Mouse (Mus musculus) hindbrain, embryonic 12.5 days (tissue): ENCODE measurements at regions not wholly inside any gene's neighbourhood (a gene's known extent, or its start where the extent isn't known, plus 50 kb on each side); places are given as distances from the start of the nearest gene placed in this dataset.
A peak's percentile ranks its signal among the peaks of the same experiment; 100 is the strongest.

ENCODE experiments used
- ATAC-seq: fragments of 200-750 bp; cut with Nextera tagmentation; 2 replicates; pipeline ENCODE4 v1.8.0; 2017; ENCODE audit warnings: moderate TSS enrichment; ENCODE audit not compliant: low FRiP score
- H3K27ac ChIP-seq: fragments of 300-500 bp; sonication (generic); 2 replicates; pipeline ENCODE4 v1.5.1; 2016; ENCODE audit warnings: mild to moderate bottlenecking
- H3K27me3 ChIP-seq: fragments of 300-500 bp; sonication (generic); 2 replicates; pipeline ENCODE4 v1.6.1; 2016; ENCODE audit warnings: mild to moderate bottlenecking
- H3K36me3 ChIP-seq: fragments of 300-500 bp; sonication (generic); 2 replicates; pipeline ENCODE4 v1.6.1; 2016; ENCODE audit warnings: mild to moderate bottlenecking
- H3K4me1 ChIP-seq: fragments of 300-500 bp; sonication (generic); 2 replicates; pipeline ENCODE4 v1.6.1; 2016
- H3K4me2 ChIP-seq: fragments of 300-500 bp; sonication (generic); replicated peaks from 2 replicates; pipeline ENCODE4 v1.6.1; 2016; ENCODE audit warnings: mild to moderate bottlenecking
- H3K4me3 ChIP-seq: fragments of 300-500 bp; sonication (generic); 2 replicates; pipeline ENCODE4 v1.5.1; 2016; ENCODE audit warnings: mild to moderate bottlenecking
- H3K9ac ChIP-seq: fragments of 300-500 bp; sonication (generic); 2 replicates; pipeline ENCODE4 v1.6.1; 2016; ENCODE audit warnings: mild to moderate bottlenecking, moderate library complexity
- H3K9me3 ChIP-seq: fragments of 300-500 bp; sonication (generic); replicated peaks from 2 replicates; pipeline ENCODE4 v1.6.1; 2016; ENCODE audit warnings: mild to moderate bottlenecking
- WGBS: fragments of 180-500 bp; shearing (Covaris S2); methylation state at CpG from one replicate; pipeline ENCODE4 v1.1.7; 2016; 5-methylcytosine and 5-hydroxymethylcytosine counted together

DNA sequence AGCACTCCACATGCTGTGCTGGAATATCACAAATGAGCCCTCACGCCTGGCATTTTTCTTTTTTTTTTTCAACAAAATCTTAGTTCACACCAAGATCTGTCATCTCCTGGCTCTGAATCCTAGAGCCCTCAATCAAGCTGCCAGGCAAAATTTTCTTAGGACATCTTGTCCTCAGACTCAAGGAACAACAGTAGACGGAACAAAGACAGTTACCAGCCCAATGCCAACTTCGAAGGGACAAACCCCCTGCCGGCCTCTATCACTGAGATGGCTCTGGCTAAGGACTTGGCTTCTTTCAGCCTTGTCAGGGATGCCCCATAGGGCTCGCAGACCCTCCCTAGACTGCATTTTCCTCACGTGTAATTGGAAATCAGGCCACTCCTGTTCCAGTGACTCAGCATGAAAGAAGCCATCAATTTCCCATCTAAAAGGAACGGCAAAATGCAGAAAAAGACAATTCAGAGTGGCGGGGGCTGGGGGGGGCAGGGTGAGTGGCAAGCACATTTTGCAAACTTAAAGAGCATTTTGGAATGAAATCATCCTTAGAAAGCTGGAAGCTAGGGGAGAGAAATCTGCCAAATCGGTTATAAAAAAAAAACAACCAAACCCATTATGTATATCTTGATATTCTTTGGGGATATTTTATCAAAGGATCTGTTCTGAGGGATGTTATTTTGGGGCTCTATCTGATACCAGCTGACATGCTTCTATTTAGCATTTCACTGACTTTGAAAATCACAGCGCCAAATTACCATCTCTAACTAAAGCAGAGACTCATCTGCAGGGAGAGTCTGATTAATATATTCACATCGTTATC lies 116.1 kb upstream of the Sulf2 start:
- H3K4me2 ChIP-seq, result no peak overlapping the region
- H3K4me3 ChIP-seq, result no peak overlapping the region
- peaks cover 9% of the 10 kb centered on the region for H3K27me3 ChIP-seq
- H3K4me1 ChIP-seq, result peaks cover 21% of the 10 kb centered on the region
- no peaks in the 10 kb centered on the region for H3K9me3 ChIP-seq
- 41% methylated on average over 11 of the region's 11 CpGs for WGBS
- no peak for ATAC-seq
- H3K36me3 ChIP-seq, result no peaks in the 10 kb centered on the region
- no peak overlapping the region for H3K9ac ChIP-seq
- H3K27ac ChIP-seq, result 0 out of 2 replicates have a peak overlapping the region, but pooled peaks have one; percentile 64

DNA sequence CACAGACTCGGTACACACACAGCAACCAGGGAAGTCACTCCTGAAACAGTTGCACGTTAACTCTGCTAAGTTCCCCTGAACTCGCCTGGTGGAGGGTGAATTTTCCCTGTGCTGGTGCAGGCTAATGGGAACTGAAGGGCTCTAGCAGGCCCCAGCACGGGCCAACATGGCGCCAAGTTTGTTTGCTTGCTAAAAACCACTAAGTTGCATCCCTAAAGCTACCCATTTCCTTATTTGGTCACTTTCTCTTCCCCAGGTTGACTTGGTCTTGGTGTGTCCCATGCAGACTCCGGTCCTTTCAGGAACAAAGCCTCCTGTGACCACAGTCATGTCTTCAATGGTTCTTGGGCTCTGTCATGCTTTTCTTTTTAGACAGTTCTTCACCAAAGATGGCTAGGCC lies 114.5 kb upstream of the Sulf2 start:
- 92% methylated on average over 6 of the region's 6 CpGs for WGBS
- Histone ChIP-seq H3K27ac (no peak overlapping the region), H3K9ac (no peak overlapping the region), H3K4me2 (no peak overlapping the region), H3K4me3 (no peak overlapping the region), H3K36me3 (no peaks in the 10 kb centered on the region), H3K27me3 (peaks cover 6% of the 10 kb centered on the region), H3K4me1 (peaks cover 25% of the 10 kb centered on the region), H3K9me3 (no peaks in the 10 kb centered on the region)
- no peak for ATAC-seq

DNA sequence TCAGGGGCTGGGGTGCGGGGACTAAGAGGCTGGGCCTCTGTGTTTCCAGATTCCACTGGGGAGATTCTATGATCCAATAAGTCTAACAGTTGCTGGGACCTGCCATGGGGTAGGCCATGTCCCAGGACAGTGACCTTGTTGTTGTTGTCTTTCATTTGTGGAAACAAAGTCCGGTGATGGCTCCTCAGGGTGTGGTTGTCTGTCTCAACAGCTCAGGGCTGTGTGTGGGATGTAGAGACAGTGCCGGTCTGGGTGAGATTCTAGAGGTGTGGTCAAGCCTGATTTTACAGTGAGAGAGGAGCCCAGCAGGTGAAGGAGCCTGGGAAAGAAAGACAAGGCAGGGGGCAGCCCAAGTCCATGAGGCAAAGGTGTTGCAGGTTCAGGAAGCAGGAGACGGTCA lies 111.5 kb upstream of the Sulf2 start:
- no peak overlapping the region for H3K9ac ChIP-seq
- 91% methylated on average over 4 of the region's 4 CpGs for WGBS
- H3K27ac ChIP-seq, result no peak overlapping the region
- H3K4me3 ChIP-seq, result no peak overlapping the region
- no peak for ATAC-seq
- peaks cover 3% of the 10 kb centered on the region; the same call in 1 of the 2 replicates for H3K27me3 ChIP-seq
- no peaks in the 10 kb centered on the region for H3K9me3 ChIP-seq
- no peak overlapping the region for H3K4me2 ChIP-seq
- H3K36me3 ChIP-seq, result no peaks in the 10 kb centered on the region
- peaks cover 18% of the 10 kb centered on the region for H3K4me1 ChIP-seq

GRCm38 (mm10) chr2:166266507-166266906 lies 111.0 kb upstream of the Sulf2 start:
- no peak overlapping the region for H3K4me2 ChIP-seq
- H3K27ac ChIP-seq, result no peak overlapping the region
- no peaks in the 10 kb centered on the region for H3K36me3 ChIP-seq
- peaks cover 3% of the 10 kb centered on the region; the same call in 1 of the 2 replicates for H3K27me3 ChIP-seq
- peaks cover 18% of the 10 kb centered on the region for H3K4me1 ChIP-seq
- no peak overlapping the region for H3K4me3 ChIP-seq
- no peak for ATAC-seq
- no peak overlapping the region for H3K9ac ChIP-seq
- H3K9me3 ChIP-seq, result no peaks in the 10 kb centered on the region
- WGBS, result 86% methylated on average over 9 of the region's 9 CpGs

DNA sequence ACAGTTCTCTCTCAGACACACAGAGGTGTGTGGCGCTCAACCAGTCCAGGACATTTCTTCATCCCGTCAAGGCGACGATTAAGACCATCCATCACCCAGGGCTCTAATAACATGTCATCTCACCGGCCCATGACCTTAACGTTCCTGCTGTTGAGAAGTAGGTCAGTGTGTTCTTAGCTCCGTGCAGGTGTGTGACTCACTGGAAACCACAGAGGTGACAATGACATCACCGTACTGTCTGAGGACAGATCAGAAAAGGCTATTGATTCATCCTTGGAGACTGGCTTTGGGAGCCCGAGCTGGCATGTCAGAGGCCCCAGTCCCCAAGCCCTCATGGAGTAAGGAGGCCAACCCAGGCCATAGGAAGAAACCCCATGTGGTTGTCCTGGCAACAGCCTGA lies 109.3 kb upstream of the Sulf2 start:
- peaks cover 11% of the 10 kb centered on the region for H3K27me3 ChIP-seq
- no peak overlapping the region for H3K4me2 ChIP-seq
- no peaks in the 10 kb centered on the region for H3K36me3 ChIP-seq
- H3K9me3 ChIP-seq, result no peaks in the 10 kb centered on the region
- H3K27ac ChIP-seq, result no peak overlapping the region
- peaks cover 19% of the 10 kb centered on the region for H3K4me1 ChIP-seq
- no peak overlapping the region for H3K4me3 ChIP-seq
- WGBS, result 78% methylated on average over 9 of the region's 9 CpGs
- no peak for ATAC-seq
- H3K9ac ChIP-seq, result no peak overlapping the region

DNA sequence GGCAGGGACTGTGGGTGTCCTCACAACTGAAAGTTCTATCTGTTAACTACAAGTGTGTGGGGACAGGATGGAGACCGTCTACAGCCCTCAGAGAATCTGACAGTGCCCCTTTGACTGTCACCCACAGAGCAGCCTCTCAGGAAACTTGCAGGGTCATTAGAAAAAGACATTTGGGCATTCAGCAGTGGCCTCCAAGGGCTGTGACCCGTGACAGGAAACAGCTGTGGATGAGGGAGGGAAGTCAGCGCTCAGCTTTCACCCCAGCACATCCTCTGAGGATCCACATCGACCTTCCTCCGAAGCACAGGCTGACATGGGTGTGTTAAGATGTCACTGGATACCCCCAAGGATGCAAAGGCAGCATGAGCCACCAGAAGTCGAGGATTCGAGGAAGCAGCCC lies 106.3 kb upstream of the Sulf2 start:
- no peak for ATAC-seq
- H3K4me2 ChIP-seq, result no peak overlapping the region
- H3K9me3 ChIP-seq, result no peaks in the 10 kb centered on the region
- H3K27ac ChIP-seq, result no peak overlapping the region; the same call in 1 of the 2 replicates
- WGBS, result 21% methylated on average over 7 of the region's 7 CpGs
- H3K36me3 ChIP-seq, result no peaks in the 10 kb centered on the region
- peaks cover 40% of the 10 kb centered on the region for H3K4me1 ChIP-seq
- no peak overlapping the region for H3K4me3 ChIP-seq
- H3K9ac ChIP-seq, result no peak overlapping the region
- peaks cover 11% of the 10 kb centered on the region for H3K27me3 ChIP-seq

DNA sequence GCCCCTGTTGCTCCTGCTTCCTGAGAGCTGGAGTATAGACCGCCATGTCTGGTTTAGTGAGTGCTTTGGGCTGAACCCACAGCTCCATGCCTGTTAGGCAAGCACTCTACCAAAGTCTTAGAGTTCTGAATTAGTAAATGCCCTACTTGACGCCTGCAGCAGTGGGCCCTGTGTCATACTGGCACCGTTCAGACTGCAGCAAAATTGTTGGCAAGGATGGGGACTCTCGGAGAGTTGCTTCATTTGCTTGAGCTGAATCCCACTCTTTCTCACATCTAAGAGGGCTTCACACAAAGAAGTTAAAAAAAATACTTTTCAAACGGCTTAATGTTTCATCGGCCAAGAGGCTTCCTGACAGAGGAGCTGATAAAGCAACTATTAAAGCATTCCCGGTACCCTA lies 105.6 kb upstream of the Sulf2 start:
- H3K4me3 ChIP-seq, result no peak overlapping the region
- no peak overlapping the region for H3K27ac ChIP-seq
- H3K9me3 ChIP-seq, result no peaks in the 10 kb centered on the region
- H3K9ac ChIP-seq, result no peak overlapping the region
- WGBS, result 67% methylated on average over 7 of the region's 7 CpGs
- no peaks in the 10 kb centered on the region for H3K36me3 ChIP-seq
- no peak overlapping the region for H3K4me2 ChIP-seq
- H3K4me1 ChIP-seq, result peaks cover 44% of the 10 kb centered on the region
- ATAC-seq, result no peak
- peaks cover 11% of the 10 kb centered on the region for H3K27me3 ChIP-seq

DNA sequence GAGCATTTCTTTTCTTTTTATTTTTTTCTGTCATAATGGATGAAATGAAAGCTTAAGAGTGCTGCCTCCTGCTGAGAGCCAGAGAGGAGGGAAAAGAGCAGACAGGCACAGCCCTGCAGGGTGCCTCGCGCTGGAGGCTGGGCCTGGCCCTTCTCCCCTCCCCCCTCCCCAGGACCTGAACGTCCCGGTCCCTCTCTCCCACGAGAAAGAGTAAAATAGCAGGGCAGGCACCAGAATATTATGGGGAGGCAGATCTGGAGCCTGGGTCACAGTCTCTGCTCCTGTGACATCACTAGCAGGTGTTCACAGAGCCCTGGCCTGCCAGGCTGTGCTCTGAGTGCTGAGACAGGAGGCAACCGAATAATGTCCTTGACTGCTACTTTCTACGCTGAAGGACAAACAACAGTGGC lies 103.3 kb upstream of the Sulf2 start:
- peak; percentile 51; the same call in 1 of the 2 replicates for ATAC-seq
- H3K9ac ChIP-seq, result no peak overlapping the region
- H3K27ac ChIP-seq, result peak overlapping the region; percentile 35
- peak overlapping the region; percentile 21; the same call in 1 of the 2 replicates for H3K4me2 ChIP-seq
- H3K27me3 ChIP-seq, result peaks cover 11% of the 10 kb centered on the region
- H3K4me1 ChIP-seq, result peaks cover 49% of the 10 kb centered on the region
- no peak overlapping the region for H3K4me3 ChIP-seq
- H3K36me3 ChIP-seq, result no peaks in the 10 kb centered on the region
- no peaks in the 10 kb centered on the region for H3K9me3 ChIP-seq
- WGBS, result 7% methylated on average over 7 of the region's 7 CpGs

- no peak overlapping the region for H3K4me2 ChIP-seq
- H3K9me3 ChIP-seq, result no peaks in the 10 kb centered on the region
- no peak overlapping the region for H3K27ac ChIP-seq
- no peak overlapping the region for H3K9ac ChIP-seq
- no peak for ATAC-seq
- H3K36me3 ChIP-seq, result no peaks in the 10 kb centered on the region
- no peak overlapping the region for H3K4me3 ChIP-seq
- H3K4me1 ChIP-seq, result peaks cover 49% of the 10 kb centered on the region
- 61% methylated on average over 4 of the region's 4 CpGs for WGBS
- H3K27me3 ChIP-seq, result peaks cover 11% of the 10 kb centered on the region
Measured at GRCm38 (mm10) chr2:166257666-166258065, 102.2 kb upstream of the Sulf2 start.

- Histone ChIP-seq H3K9ac (no peak overlapping the region), H3K4me2 (no peak overlapping the region), H3K9me3 (no peaks in the 10 kb centered on the region), H3K36me3 (no peaks in the 10 kb centered on the region), H3K4me1 (peaks cover 40% of the 10 kb centered on the region), H3K4me3 (no peak overlapping the region), H3K27me3 (peaks cover 8% of the 10 kb centered on the region), H3K27ac (no peak overlapping the region)
- 76% methylated on average over 10 of the region's 10 CpGs for WGBS
- no peak for ATAC-seq
Measured at GRCm38 (mm10) chr2:166256193-166256592, 100.7 kb upstream of the Sulf2 start.

GRCm38 (mm10) chr2:166254581-166254980 lies 99.1 kb upstream of the Sulf2 start:
- Histone ChIP-seq H3K4me2 (no peak overlapping the region), H3K27ac (no peak overlapping the region), H3K9ac (no peak overlapping the region), H3K9me3 (no peaks in the 10 kb centered on the region), H3K4me3 (no peak overlapping the region), H3K4me1 (peaks cover 41% of the 10 kb centered on the region), H3K36me3 (no peaks in the 10 kb centered on the region), H3K27me3 (no peaks in the 10 kb centered on the region; the same call in 1 of the 2 replicates)
- ATAC-seq, result no peak
- WGBS, result 77% methylated on average over 6 of the region's 6 CpGs

GRCm38 (mm10) chr2:166252107-166252506 lies 96.6 kb upstream of the Sulf2 start:
- Histone ChIP-seq H3K27me3 (0 out of 2 replicates have a peak, but pooled peaks cover 3% of the 10 kb centered on the region), H3K4me1 (peaks cover 25% of the 10 kb centered on the region), H3K4me2 (no peak overlapping the region), H3K27ac (no peak overlapping the region), H3K4me3 (no peak overlapping the region), H3K36me3 (no peaks in the 10 kb centered on the region), H3K9ac (no peak overlapping the region), H3K9me3 (no peaks in the 10 kb centered on the region)
- ATAC-seq, result no peak
- WGBS, result 89% methylated on average over 3 of the region's 3 CpGs

- ATAC-seq, result no peak
- Histone ChIP-seq H3K9ac (no peak overlapping the region), H3K4me2 (no peak overlapping the region), H3K4me1 (peaks cover 24% of the 10 kb centered on the region), H3K4me3 (no peak overlapping the region), H3K27me3 (0 out of 2 replicates have a peak, but pooled peaks cover 3% of the 10 kb centered on the region), H3K36me3 (no peaks in the 10 kb centered on the region), H3K9me3 (no peaks in the 10 kb centered on the region), H3K27ac (no peak overlapping the region)
- 66% methylated on average over 5 of the region's 5 CpGs for WGBS
Measured at GRCm38 (mm10) chr2:166251421-166251820, 96.0 kb upstream of the Sulf2 start.
